Mouse (Mus musculus) CH12F3 (cell line): Measurements from ENCODE around the gene Polr2l.

Source experiments
- in situ Hi-C: fragments of 300-500 bp; cut with MboI; formaldehyde crosslinking; loops from 2 replicates; pipeline ENCODE4 v1.14.3; 2020; ENCODE audit warnings: low sequenced_read_pairs

The Polr2l gene

GRCm38 (mm10) chr7:141485186-141485585, 10.3 kb upstream of the Polr2l start:
- in situ Hi-C loops: loop anchor here (5.0 kb wide), 1 partner anchor 37 kb away; no protein-coding TSS in a partner anchor

GRCm38 (mm10) chr7:141484186-141485120, 9.5 kb upstream of the Polr2l start:
- in situ Hi-C loops: loop anchor here (5.0 kb wide), 1 partner anchor 38 kb away; no protein-coding TSS in a partner anchor

GRCm38 (mm10) chr7:141483114-141483653, 8.3 kb upstream of the Polr2l start:
- in situ Hi-C loops: no loop called here

GRCm38 (mm10) chr7:141482531-141483024, 7.6 kb upstream of the Polr2l start:
- in situ Hi-C loops: no loop called here

- in situ Hi-C loops: no loop called here
These were observed 6.8 kb upstream of the Polr2l start for GRCm38 (mm10) chr7:141481498-141482401.

- in situ Hi-C loops: no loop called here
These were observed 6.0 kb upstream of the Polr2l start for GRCm38 (mm10) chr7:141480842-141481497.

- in situ Hi-C loops: no loop called here
These were observed 3.4 kb upstream of the Polr2l start for GRCm38 (mm10) chr7:141478270-141478748.

GRCm38 (mm10) chr7:141477578-141478269, 2.8 kb upstream of the Polr2l start:
- in situ Hi-C loops: no loop called here

- in situ Hi-C loops: no loop called here
These were observed 2.0 kb upstream of the Polr2l start for GRCm38 (mm10) chr7:141476981-141477370.

GRCm38 (mm10) chr7:141476226-141476980, 1.5 kb upstream of the Polr2l start:
- in situ Hi-C loops: no loop called here

- in situ Hi-C loops: no loop called here
These were observed 850 bp upstream of the Polr2l start for GRCm38 (mm10) chr7:141475805-141476158.

GRCm38 (mm10) chr7:141474160-141474559, 772 bp downstream of the Polr2l start:
- in situ Hi-C loops: no loop called here

- in situ Hi-C loops: no loop called here
These were observed 2.2 kb downstream of the Polr2l start for GRCm38 (mm10) chr7:141472763-141473162.

GRCm38 (mm10) chr7:141472226-141472625, 2.7 kb downstream of the Polr2l start:
- in situ Hi-C loops: no loop called here

- in situ Hi-C loops: no loop called here
These were observed 3.7 kb downstream of the Polr2l start for GRCm38 (mm10) chr7:141471236-141471635.

GRCm38 (mm10) chr7:141470637-141470944, 4.3 kb downstream of the Polr2l start:
- in situ Hi-C loops: no loop called here

GRCm38 (mm10) chr7:141469901-141470636, 4.9 kb downstream of the Polr2l start:
- in situ Hi-C loops: no loop called here

- in situ Hi-C loops: no loop called here
These were observed 5.6 kb downstream of the Polr2l start for GRCm38 (mm10) chr7:141469352-141469751.
